Mouse (Mus musculus) E14TG2a.4 (cell line): ENCODE data around the gene Cela3a.

Experiments used
- CTCF ChIP-seq: conservative IDR thresholded peaks from 2 replicates; pipeline ENCODE4 v1.5.1; 2014; ENCODE audit warnings: low read length
- NANOG ChIP-seq: IDR thresholded peaks from 2 replicates; pipeline ENCODE4 v1.6.1; 2014; ENCODE audit warnings: borderline replicate concordance, low read length, mixed read lengths

DNA sequence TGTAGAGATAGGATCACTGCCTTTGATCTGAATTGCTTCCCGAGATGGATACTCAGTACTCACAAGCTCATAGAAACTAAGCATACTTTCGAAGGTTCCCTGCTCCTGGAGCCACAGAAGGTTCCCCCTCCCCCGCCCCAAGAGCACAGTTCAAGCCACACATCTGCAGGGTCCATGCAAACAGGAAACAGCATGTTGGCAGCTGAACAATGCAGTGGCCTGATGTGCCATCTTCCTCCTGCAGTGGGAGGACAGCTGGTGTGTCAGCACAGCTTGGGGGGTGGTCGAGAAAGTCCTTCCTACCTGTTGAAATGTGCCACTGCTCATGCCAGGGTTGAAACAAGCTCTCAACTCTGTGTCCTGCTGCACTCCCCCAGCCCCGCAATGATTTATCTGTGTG lies 49.3 kb upstream of the Cela3a start:
- TF ChIP-seq CTCF (no peak), NANOG (no peak)
